Mouse (Mus musculus) E14TG2a.4 (cell line): ENCODE data around the gene Klk10.

ENCODE experiments used
- H3K27me3 ChIP-seq: 2 replicates; pipeline ENCODE4 v1.6.1; 2014; ENCODE audit warnings: low read length, control low read depth; ENCODE audit not compliant: insufficient read depth
- H3K36me3 ChIP-seq: 2 replicates; pipeline ENCODE4 v1.6.1; 2014; ENCODE audit warnings: low read length, control low read depth; ENCODE audit not compliant: insufficient read depth
- H3K4me1 ChIP-seq: replicated peaks from 2 replicates; pipeline ENCODE4 v1.6.1; 2014; ENCODE audit warnings: low read depth, low read length, control low read depth
- H3K4me3 ChIP-seq: replicated peaks from 2 replicates; pipeline ENCODE4 v1.5.1; 2014; ENCODE audit warnings: mild to moderate bottlenecking, low read length
- H3K9me3 ChIP-seq: 2 replicates; pipeline ENCODE4 v1.6.1; 2014; ENCODE audit warnings: low read length, control low read depth
- CTCF ChIP-seq: conservative IDR thresholded peaks from 2 replicates; pipeline ENCODE4 v1.5.1; 2014; ENCODE audit warnings: low read length
- NANOG ChIP-seq: IDR thresholded peaks from 2 replicates; pipeline ENCODE4 v1.6.1; 2014; ENCODE audit warnings: borderline replicate concordance, low read length, mixed read lengths
- POU5F1 ChIP-seq: IDR thresholded peaks from 2 replicates; pipeline ENCODE4 v1.6.1; 2014; ENCODE audit warnings: low read length, borderline replicate concordance

The Klk10 gene

DNA sequence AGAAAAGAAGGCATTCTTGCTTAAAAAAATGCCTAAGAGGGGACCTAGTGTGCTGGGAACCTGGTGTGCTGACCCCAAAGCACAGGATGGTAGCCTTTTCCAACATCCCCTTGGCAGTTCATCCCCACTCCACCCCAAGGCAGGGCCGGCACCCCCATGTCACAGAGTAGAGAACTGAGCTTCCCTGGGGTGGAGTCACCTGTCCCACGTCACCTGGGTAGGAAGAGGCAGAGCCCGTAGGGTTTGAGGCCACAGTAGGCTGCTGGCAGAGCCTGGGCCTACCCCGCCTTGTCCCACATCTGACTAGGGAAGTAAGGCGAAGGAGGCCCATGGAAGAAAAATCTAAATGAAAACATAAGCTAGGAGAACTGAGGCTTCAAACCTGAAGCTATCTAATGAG lies 6.5 kb upstream of the Klk10 start, which contains the start of gene Klk11:
Gene Klk11, plus strand, starts transcription at position 241 of the 400 bp plus-strand sequence.
- Histone ChIP-seq H3K4me1 (peaks cover 44% of the 10 kb centered on the region), H3K36me3 (no peaks in the 10 kb centered on the region), H3K4me3 (peak within 1 kb of the TSS; percentile 62), H3K9me3 (no peaks in the 10 kb centered on the region), H3K27me3 (peaks cover 7% of the 10 kb centered on the region; the same call in 1 of the 2 replicates)
- no peak for TF ChIP-seq POU5F1
- no peak for TF ChIP-seq CTCF
- no peak for TF ChIP-seq NANOG

DNA sequence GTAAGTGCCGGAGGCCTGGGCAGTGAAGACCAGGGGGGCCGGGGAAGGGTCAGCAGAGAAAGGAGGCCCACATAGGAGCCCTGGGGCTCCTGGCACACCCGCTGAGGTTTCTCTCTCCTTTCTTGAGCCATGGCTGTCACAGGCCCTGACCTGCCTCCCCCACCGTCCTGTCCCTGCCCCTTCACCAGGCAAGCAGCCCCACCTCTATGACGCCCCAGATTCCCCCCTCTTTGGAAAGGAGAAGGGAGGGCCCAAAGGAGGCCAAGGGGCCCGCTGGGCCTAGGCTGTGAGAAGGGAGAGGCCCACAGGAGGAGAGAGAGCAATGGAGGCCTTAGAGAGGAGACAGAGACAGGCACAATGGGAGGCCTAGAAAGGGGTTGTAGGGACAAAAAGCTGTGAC lies 6.0 kb upstream of the Klk10 start:
- Histone ChIP-seq H3K27me3 (peaks cover 3% of the 10 kb centered on the region; the same call in 1 of the 2 replicates), H3K9me3 (no peaks in the 10 kb centered on the region), H3K4me3 (peak overlapping the region; percentile 62), H3K36me3 (no peaks in the 10 kb centered on the region), H3K4me1 (peaks cover 46% of the 10 kb centered on the region)
- TF ChIP-seq POU5F1 (no peak), NANOG (no peak), CTCF (no peak)

DNA sequence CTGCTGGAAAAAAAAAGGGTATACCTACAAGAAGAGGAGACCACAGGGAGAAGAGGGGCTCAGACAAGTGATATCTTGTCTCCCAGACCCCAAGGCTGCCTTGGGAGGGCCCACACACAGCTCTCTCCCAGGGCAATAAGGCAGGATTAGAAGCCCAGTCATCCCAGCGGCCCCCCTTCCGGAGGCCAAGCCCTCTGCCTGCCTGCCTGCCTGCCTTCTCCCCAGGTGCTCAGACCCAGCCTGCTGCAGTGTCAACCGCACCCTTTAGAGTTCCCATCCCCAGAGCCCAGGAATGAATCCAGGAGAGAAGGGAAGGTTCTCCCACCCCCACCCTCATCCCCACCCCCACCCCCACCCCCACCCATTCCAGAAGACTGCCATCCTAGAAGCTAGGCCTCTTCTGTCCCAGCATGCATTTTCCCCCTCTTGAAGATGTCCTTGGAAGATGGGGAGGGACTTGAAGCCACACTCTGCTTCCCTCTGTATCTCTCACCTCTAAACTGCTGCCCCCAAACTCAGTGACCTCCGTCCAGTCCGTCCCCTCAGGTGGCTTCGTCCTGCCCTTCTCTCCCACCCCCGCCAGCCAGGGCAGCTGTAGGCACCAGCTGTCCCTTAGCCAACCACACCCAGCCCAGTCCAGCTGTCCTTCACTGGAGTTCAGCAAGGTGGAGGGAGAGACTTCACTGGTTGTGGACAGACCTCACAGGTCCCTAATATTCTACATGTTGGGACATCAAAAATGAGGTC lies 5.4 kb upstream of the Klk10 start:
- peaks cover 3% of the 10 kb centered on the region; the same call in 1 of the 2 replicates for H3K27me3 ChIP-seq
- H3K9me3 ChIP-seq: no peaks in the 10 kb centered on the region
- TF ChIP-seq POU5F1: no peak
- TF ChIP-seq CTCF: no peak
- no peak for TF ChIP-seq NANOG
- no peaks in the 10 kb centered on the region for H3K36me3 ChIP-seq
- peak overlapping the region; percentile 62 for H3K4me3 ChIP-seq
- H3K4me1 ChIP-seq: peaks cover 53% of the 10 kb centered on the region

DNA sequence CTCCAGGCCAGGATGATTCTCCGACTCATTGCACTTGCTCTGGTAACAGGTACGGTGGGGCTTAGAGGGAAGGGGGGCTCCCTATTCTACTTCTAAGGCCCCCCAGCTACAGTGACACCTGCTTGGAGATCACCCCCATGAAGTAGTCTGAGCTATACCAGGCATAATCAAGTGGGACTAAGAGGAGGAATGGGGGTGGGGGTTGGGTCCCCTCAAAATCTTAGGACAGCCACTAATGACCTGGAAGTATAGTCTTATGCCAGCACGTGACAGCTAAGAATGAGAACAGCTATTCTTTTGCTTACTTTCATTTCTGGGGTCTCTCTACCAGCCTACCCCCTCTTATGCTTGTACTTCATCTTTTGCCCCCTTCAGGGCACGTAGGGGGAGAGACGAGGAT lies 4.3 kb upstream of the Klk10 start:
- TF ChIP-seq CTCF (no peak), POU5F1 (no peak), NANOG (no peak)

DNA sequence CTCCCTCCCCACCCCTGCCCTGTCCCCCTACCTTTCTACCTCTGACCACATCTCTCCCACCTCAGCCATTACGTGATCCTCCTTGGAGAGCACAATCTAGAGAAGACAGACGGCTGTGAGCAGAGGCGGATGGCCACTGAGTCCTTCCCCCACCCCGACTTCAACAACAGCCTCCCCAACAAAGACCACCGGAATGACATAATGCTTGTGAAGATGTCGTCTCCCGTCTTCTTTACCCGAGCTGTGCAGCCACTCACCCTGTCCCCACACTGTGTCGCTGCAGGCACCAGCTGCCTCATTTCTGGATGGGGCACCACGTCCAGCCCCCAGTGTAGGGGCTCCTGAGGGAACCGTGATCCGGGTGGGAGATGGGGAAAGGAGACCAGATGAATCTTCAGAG lies 3.4 kb upstream of the Klk10 start:
- Histone ChIP-seq H3K4me3 (no peak overlapping the region), H3K9me3 (no peaks in the 10 kb centered on the region), H3K4me1 (peaks cover 72% of the 10 kb centered on the region), H3K36me3 (no peaks in the 10 kb centered on the region), H3K27me3 (peaks cover 11% of the 10 kb centered on the region)
- TF ChIP-seq CTCF: no peak
- TF ChIP-seq POU5F1: no peak
- no peak for TF ChIP-seq NANOG

More for the DNA sequence above, 4.3 kb upstream of the Klk10 start:
- H3K9me3 ChIP-seq: no peaks in the 10 kb centered on the region
- peaks cover 63% of the 10 kb centered on the region for H3K4me1 ChIP-seq
- peak overlapping the region; percentile 51; the same call in 1 of the 2 replicates for H3K4me3 ChIP-seq
- no peaks in the 10 kb centered on the region for H3K36me3 ChIP-seq
- H3K27me3 ChIP-seq: peaks cover 9% of the 10 kb centered on the region

DNA sequence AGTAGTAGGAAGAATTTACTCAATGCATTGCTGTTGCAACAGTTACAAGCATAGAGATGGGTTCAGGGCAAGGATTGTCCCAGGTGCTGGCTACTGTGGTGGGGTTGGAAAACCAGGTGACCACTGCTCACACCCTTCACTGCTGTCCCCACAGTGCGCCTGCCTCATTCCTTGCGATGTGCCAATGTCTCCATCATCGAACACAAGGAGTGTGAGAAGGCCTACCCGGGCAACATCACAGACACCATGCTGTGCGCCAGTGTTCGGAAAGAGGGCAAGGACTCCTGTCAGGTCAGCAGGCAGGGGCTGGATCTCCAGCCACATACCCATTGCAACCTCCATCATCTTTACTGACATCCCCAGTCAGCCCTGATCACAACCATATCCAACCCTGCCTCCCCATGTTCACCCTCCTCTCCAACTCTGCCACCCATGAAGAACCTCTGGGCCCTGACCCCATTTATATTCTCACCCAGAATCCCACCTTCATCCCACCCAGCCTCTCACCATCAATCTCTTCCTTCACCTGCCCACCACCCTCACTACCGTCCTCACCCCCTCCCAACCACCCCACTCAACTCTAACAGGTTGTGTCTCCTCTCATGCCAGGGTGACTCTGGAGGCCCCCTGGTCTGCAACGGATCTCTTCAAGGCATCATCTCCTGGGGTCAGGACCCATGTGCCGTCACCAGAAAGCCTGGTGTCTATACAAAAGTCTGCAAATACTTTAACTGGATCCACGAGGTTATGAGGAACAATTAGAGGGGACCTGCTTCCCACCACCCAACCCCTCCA lies 2.5 kb upstream of the Klk10 start:
- H3K4me3 ChIP-seq: no peak overlapping the region
- H3K4me1 ChIP-seq: peaks cover 73% of the 10 kb centered on the region
- H3K9me3 ChIP-seq: no peaks in the 10 kb centered on the region
- peaks cover 18% of the 10 kb centered on the region for H3K27me3 ChIP-seq
- TF ChIP-seq CTCF (no peak), NANOG (no peak), POU5F1 (no peak)
- no peaks in the 10 kb centered on the region for H3K36me3 ChIP-seq

DNA sequence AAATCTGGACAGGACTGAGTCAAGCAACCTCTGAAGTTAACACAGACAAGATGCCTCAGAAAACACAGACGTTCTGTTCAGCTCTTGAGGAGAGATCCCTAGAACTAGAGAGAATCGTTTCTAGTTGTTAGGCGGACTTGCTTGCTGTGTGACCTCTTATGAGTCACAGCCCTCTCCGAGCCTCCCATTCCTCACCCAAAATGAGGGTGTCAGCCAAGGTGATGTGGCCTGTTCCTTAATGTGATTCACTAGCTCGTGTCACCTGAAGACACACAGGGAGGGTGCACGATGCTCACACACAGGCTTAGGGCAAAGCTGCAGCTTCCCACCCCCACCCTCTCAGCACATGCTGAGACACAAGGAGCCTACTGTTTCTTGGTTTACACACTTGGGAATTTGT lies 594 bp upstream of the Klk10 start:
- peaks cover 61% of the 10 kb centered on the region for H3K4me1 ChIP-seq
- peak overlapping the region; percentile 61 for H3K4me3 ChIP-seq
- H3K36me3 ChIP-seq: no peaks in the 10 kb centered on the region
- H3K9me3 ChIP-seq: no peaks in the 10 kb centered on the region
- H3K27me3 ChIP-seq: peaks cover 33% of the 10 kb centered on the region
- TF ChIP-seq CTCF (no peak), POU5F1 (no peak), NANOG (no peak)

DNA sequence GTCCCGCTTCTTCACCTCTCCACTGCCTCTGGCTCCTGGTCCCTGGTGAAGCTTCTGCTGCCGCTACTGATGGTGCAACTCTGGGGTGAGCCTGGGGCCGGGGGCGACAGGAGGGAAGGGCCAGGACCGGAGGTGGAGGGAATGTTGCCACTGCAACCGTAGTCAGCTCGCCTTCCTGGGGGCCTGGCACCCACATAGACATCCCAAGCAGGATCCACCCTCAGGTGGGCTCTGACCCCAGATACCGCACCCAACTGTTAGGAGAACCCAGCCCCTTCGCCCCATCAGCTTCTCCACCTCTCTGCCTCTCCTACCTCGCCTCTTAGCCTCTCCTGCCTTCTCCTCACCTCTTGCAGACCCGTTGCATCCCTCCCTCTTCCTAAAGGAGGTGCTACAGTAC lies 706 bp downstream of the Klk10 start:
- H3K27me3 ChIP-seq: peaks cover 33% of the 10 kb centered on the region
- no peaks in the 10 kb centered on the region for H3K36me3 ChIP-seq
- no peak for TF ChIP-seq CTCF
- no peak for TF ChIP-seq NANOG
- H3K4me3 ChIP-seq: peak overlapping the region; percentile 61
- peaks cover 49% of the 10 kb centered on the region for H3K4me1 ChIP-seq
- H3K9me3 ChIP-seq: no peaks in the 10 kb centered on the region
